Mouse (Mus musculus) layer of hippocampus, adult 9-10 months (tissue): Measurements from ENCODE around the gene Cnot10.
"Not testable (repeated sequence)": the region's sequence is repeated elsewhere in the genome, so short reads cannot be mapped to it uniquely, and the experiment has no call there.

Experiments
- DNase-seq: peaks from one replicate; pipeline ENCODE4 v3.0.0; 2022; ENCODE audit warnings: low spot score

Gene Cnot10

GRCm38 (mm10) chr9:114649371-114649770 is 9.4 kb upstream of the Cnot10 start:
- DNase-seq, result no peak

- DNase-seq, result not testable (repeated sequence)
Observed at GRCm38 (mm10) chr9:114648472-114648871, 8.5 kb upstream of the Cnot10 start.

GRCm38 (mm10) chr9:114647506-114648432 is 7.8 kb upstream of the Cnot10 start:
- no peak for DNase-seq

DNA sequence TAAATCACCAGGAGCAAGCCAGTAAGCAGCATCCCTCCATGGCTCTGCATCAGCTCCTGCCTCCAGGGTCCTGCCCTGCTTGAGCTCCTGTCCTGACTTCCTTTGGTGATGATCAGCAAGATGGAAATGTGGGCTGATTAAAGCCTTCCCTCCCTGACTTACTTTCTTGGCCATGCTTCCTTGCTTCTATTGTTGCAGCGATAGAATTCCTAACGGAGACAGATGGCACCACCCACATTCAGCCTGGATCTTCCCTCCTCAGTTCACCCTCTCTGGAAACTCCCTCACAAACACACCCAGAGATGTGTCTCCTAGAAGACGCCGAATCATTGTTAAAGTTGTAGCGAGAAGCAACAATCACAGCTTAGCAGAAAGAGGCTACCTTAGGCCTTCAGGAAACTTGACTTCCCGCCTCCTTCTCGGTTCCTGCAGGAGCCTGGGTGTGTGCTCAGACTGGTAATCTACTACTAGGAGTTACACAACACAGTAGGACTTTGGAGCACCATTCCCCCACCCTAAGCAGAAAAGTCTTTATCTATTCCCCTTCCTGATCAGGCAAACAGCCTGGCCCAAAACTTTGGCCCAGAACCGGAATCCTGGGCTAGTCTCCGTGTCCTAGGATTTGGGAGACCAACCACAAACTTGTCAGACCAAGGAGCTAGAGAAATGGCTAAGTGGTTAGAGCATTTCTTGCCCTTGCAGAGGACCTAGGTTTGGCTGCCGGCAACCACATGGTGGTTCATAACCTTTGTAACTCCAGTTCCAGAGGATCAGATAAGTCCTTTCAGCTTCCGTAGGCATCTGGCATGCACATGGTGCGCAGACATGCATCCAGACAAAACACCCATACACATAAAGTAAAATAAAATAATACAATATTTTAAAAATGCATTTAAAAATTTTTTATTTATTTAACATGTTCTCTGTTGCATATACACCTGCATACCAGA is 6.8 kb upstream of the Cnot10 start:
- peak; percentile 42 for DNase-seq

- no peak for DNase-seq
Observed at GRCm38 (mm10) chr9:114639186-114639748, 717 bp downstream of the Cnot10 start.

GRCm38 (mm10) chr9:114636751-114637150 is 3.2 kb downstream of the Cnot10 start:
- no peak for DNase-seq

- no peak for DNase-seq
Observed at GRCm38 (mm10) chr9:114636150-114636549, 3.8 kb downstream of the Cnot10 start.

DNA sequence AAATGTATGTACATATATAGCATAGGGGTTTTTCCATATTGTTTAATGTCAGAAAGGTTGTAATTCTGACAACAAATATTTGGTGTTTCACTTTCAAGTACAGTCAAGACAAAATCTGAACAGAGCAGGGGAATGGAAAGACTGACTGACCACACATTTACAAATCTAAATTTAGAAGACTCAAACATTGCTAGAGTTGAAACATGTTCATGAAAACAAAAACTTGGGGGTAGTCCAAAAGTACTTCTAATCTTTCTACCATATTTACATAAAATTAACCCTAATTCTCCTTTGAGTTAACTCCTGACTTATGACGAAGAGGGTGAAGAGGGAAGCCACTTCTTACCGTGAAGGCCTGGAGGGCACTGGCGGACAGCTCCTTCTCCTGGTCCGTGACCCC is 7.7 kb downstream of the Cnot10 start:
- DNase-seq, result no peak

GRCm38 (mm10) chr9:114626726-114627125 is 13.3 kb downstream of the Cnot10 start:
- DNase-seq, result no peak

DNA sequence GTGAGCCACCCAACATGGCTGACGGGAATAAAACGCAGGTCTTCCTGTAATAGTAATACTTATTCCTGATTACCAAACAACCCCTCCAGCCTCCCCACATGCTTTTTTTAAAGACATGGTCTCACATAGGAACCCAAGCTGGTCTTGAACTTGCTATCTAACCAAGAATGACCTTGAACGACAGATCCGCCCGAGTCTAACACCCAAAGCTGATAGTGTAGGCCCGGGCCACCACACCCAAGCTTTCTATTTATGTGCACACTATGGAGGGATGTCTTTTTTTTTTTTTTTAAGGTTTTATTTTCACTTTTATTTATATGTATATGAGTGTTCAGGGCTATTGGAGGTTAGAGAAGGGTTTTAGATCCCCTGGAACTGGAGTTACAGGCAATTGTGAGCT is 15.8 kb downstream of the Cnot10 start:
- DNase-seq, result no peak

DNA sequence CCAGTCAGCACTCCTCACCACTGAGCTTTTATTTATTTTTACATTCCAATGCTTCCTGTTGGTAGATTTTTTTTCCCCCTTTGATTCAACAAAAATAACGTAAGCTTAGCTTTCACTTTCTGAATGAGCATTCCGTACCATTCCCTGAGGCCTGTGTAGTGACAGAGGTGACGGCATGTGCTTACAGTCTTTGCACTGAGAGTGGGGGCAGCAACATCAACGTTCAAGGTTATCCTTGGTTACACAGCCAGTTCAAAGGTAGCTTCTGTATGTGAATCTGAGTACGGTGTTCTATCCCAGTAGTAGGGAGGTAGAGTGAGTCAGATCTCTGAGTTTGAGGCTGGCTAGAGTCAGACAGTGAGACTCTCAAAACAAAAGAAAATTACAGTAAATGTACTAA is 18.8 kb downstream of the Cnot10 start:
- DNase-seq, result no peak

GRCm38 (mm10) chr9:114614176-114614953 is 25.6 kb downstream of the Cnot10 start:
- DNase-seq, result no peak

- DNase-seq, result no peak
Observed at GRCm38 (mm10) chr9:114613026-114613425, 27.0 kb downstream of the Cnot10 start.

- DNase-seq, result no peak
Observed at GRCm38 (mm10) chr9:114612566-114612965, 27.4 kb downstream of the Cnot10 start.

GRCm38 (mm10) chr9:114610266-114610665 is 29.7 kb downstream of the Cnot10 start:
- no peak for DNase-seq

DNA sequence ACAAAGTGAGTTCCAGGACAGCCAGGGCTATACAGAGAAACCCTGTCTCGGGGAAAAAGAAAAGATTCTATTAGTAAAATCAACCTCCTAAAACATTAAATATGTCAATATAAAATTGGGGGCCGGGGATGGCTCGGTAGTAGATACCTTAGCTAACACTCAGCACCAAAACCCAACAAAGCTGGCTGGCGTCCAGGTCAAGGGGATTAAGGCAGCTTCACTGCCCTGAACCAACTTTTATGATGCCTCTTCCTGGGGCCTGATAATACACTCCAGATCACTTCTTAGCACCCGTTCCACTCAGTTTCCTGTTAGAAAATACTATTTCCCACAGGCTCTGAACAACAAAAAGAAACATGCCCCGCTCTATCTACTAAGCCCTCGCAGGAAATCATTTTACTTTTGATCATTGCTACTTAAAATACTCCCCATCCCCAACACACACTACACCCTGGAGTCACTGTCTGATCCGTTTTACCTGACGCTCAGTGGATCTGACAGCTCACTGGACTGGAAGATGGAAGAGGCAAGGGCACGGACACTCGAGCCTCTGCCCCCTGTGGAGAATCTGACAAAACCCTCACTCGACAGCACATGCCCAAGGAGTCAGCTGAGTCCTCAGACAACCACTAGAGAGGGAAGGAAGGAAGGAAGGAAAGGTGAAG is 36.0 kb downstream of the Cnot10 start:
- no peak for DNase-seq

DNA sequence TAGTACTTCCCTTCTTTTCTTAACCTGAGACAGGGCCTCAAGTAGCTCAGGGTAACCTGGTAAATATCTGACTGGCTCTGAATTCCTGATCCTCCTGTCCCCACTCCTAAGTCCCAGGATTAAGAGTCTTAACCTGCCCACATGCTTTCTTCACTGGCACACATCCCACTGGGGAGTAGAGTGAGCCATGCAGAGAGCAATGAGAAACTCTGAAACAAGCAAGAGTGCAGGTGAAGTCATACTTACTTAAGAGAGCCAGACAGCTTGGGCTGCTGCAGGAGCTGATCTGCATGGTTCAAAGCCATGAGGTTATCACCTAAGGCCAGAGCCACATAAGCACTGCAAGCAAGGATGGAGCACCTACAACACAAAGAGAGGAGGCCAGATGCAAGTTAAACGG is 38.9 kb downstream of the Cnot10 start:
- DNase-seq, result no peak

DNA sequence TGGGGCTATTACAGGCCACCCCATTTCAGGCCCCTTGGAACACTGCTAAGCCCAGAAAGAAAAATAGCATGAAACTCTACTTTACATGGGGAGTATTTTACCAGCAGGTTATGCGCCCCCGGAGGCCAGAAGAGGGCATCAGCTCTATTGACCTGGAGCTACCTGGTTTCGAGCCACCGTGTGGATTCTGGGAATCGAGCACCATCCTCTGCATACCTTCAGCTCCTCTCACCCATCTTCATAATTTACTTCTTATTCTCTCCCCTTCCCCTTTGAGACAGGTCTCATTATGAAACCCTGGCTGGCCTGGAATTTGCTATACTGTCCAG is 55.0 kb downstream of the Cnot10 start:
- DNase-seq, result no peak

DNA sequence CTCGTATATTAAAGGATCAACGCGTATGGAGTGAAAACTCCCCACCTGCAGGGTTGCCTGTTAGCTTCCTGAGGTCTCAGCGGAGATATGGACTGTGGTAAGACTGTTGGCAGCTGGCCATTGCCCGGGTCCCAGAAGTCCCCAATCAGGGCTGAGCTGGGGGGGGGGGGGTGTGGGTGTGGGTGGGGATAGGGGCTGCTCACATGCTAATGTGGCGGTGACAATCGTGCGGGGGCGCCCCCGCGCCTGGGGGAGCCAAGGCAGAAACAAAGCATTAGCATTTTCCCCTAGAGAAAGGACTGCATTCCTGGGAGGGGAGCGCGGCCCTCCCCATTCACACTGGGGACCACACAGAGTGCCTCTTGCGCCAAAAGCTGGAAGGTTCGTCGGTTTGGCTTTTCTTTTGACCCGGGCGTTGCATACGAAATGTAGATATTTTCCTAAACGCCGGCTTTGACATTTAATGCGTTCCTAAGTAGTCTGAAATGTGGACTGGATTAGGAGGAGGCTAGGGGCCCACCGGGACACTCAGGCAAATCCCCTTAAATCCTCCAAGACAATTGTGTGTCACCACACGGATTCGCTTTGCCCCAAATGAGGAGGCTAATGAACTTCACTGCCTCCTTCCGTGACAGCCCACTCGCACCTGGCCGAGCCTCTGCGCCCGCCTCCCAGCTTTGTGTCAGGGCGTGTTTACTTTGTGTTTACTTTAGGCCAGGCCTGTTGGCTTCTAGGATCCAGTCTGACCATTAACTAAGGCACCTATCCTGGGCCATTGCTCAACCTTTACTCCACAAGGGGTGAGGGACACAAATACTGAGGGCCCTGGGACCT is 55.6 kb downstream of the Cnot10 start:
- no peak for DNase-seq

GRCm38 (mm10) chr9:114583812-114584182 is 56.2 kb downstream of the Cnot10 start:
- DNase-seq, result no peak
